Mouse (Mus musculus) kidney, adult 9 months (tissue): ENCODE results near the gene Rap2a.

Experiments used
- DNase-seq: peaks from one replicate; pipeline ENCODE4 v3.0.0; 2022

The Rap2a gene

GRCm38 (mm10) chr14:120477982-120478568, at the start of gene Rap2a:
Gene Rap2a, plus strand, starts transcription at chr14:120478444.
- DNase-seq = peak; percentile 97

GRCm38 (mm10) chr14:120428497-120428896, 49.7 kb upstream of the Rap2a start:
- DNase-seq = no peak

- DNase-seq = peak; percentile 19
Measured at GRCm38 (mm10) chr14:120432773-120433172, 45.5 kb upstream of the Rap2a start.

GRCm38 (mm10) chr14:120433931-120434398, 44.3 kb upstream of the Rap2a start:
- DNase-seq = no peak

GRCm38 (mm10) chr14:120434831-120435230, 43.4 kb upstream of the Rap2a start:
- no peak for DNase-seq

GRCm38 (mm10) chr14:120440716-120441115, 37.5 kb upstream of the Rap2a start:
- DNase-seq = no peak

GRCm38 (mm10) chr14:120441256-120441655, 37.0 kb upstream of the Rap2a start:
- DNase-seq = no peak

- DNase-seq = no peak
Measured at GRCm38 (mm10) chr14:120441836-120442235, 36.4 kb upstream of the Rap2a start.

GRCm38 (mm10) chr14:120454221-120454620, 24.0 kb upstream of the Rap2a start:
- no peak for DNase-seq

- DNase-seq = no peak
Measured at GRCm38 (mm10) chr14:120463938-120464727, 14.1 kb upstream of the Rap2a start.

- no peak for DNase-seq
Measured at GRCm38 (mm10) chr14:120466816-120467215, 11.4 kb upstream of the Rap2a start.

GRCm38 (mm10) chr14:120469126-120469790, 9.0 kb upstream of the Rap2a start:
- no peak for DNase-seq

- DNase-seq = no peak
Measured at GRCm38 (mm10) chr14:120476186-120476697, 2.0 kb upstream of the Rap2a start.

GRCm38 (mm10) chr14:120477288-120477981, 809 bp upstream of the Rap2a start:
- DNase-seq = peak; percentile 99

GRCm38 (mm10) chr14:120478641-120479341, 547 bp downstream of the Rap2a start:
- DNase-seq = peak; percentile 45

- peak; percentile 13 for DNase-seq
Measured at GRCm38 (mm10) chr14:120480341-120480900, 2.2 kb downstream of the Rap2a start.

GRCm38 (mm10) chr14:120480927-120481326, 2.7 kb downstream of the Rap2a start:
- DNase-seq = no peak

GRCm38 (mm10) chr14:120484561-120484960, 6.3 kb downstream of the Rap2a start:
- DNase-seq = no peak

GRCm38 (mm10) chr14:120496284-120496683, 18.0 kb downstream of the Rap2a start:
- DNase-seq = no peak

- no peak for DNase-seq
Measured at GRCm38 (mm10) chr14:120496827-120497226, 18.6 kb downstream of the Rap2a start.

GRCm38 (mm10) chr14:120499096-120499495, 20.9 kb downstream of the Rap2a start:
- DNase-seq = no peak

GRCm38 (mm10) chr14:120499601-120500000, 21.4 kb downstream of the Rap2a start:
- no peak for DNase-seq
